Mouse (Mus musculus): ENCODE data around the gene Pml. TPM values are rescaled to one million over a fixed set of nuclear protein-coding genes. Genes with fewer than 3 reads are reported as not detected.
A peak's percentile ranks its signal among the peaks of the same experiment; 100 is the strongest.

Pml gene
- polyA plus RNA-seq, 1 experiment from 2014 or later, result 24.7 TPM

DNA sequence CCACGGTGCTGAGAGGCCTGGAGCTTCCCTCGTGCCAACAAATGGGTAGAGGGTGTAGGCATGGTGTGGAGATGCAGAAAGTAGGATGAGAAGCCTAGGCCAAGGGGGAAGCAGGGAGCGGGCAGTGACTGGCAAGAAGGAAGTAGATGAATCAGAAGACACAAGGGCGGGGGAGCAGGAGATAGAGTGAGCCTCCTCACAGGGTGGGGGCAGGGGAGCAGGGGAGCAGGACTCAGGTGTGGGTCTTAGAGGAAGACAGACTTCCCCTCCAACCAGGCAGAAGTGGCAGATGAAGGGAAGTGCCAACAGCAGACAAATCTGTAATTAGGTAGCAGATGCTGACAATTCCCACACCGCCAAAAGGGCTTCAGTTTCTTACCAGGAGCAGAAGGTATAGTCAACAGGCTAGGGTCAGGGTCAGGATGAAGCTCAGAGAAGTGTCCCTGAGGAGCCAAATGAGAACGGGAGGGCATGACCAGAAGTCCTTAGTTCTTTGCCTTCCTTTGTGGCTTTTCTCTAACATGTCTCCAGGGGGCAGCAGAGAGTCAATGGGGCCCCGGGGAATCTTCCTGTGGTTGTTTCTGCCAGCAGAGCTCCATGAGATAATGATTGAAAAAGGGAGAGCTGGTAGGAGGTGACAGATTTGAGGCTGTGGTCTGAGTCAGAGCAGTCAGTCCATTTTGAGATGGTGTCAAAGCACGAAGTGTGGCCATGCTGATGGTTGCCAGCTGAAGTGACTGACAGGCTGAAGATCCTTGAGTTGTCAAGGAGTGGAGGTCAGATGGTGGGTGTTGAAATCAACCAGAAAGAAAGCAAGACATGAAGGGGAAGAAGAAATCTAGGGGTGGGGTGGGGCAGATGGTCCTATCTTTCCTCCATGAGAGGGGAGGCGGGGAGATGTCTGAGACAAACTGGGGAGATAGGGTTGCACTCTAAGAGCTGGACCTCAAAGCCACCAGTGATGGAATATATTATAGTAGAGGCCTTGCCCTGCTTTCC lies 23.4 kb downstream of the Pml start:
- Histone ChIP-seq H3K4me3 (replicated peaks) (no peak overlapping the region), H3K9ac (no peak overlapping the region), H3K4me1 (no peaks in the 10 kb centered on the region), H3K9me3 (replicated peaks) (no peaks in the 10 kb centered on the region), H3K36me3 (peaks cover 92% of the 10 kb centered on the region), H3K4me2 (no peak overlapping the region), H3K27me3 (no peaks in the 10 kb centered on the region), H3K27ac (no peak overlapping the region)
- ATAC-seq (replicated peaks; ENCODE audit: low FRiP score), result no peak
- 63% methylated on average over 9 of the region's 9 CpGs for WGBS

DNA sequence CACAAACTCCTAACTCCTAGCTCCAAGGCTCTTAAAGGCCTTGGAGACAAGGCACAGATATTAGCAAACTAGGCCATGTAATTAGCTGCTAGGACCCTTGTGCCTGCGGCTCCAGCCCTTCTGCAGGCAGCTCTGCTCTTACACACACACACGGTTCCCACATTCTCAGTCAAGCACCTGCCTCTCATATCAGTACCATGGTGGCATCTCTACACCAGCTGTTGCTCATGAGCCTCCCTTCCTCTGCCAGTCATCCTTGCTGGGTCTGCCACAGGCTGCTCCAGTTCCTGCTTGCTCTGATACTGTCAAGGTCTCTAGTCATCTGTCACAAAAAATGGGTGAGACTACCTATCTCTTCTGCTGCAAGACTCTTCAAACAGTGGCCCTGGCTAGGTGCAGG lies 25.2 kb downstream of the Pml start:
- H3K36me3 ChIP-seq, result peaks cover 93% of the 10 kb centered on the region
- 98% methylated on average over 2 of the region's 2 CpGs for WGBS
- H3K27ac ChIP-seq, result no peak overlapping the region

DNA sequence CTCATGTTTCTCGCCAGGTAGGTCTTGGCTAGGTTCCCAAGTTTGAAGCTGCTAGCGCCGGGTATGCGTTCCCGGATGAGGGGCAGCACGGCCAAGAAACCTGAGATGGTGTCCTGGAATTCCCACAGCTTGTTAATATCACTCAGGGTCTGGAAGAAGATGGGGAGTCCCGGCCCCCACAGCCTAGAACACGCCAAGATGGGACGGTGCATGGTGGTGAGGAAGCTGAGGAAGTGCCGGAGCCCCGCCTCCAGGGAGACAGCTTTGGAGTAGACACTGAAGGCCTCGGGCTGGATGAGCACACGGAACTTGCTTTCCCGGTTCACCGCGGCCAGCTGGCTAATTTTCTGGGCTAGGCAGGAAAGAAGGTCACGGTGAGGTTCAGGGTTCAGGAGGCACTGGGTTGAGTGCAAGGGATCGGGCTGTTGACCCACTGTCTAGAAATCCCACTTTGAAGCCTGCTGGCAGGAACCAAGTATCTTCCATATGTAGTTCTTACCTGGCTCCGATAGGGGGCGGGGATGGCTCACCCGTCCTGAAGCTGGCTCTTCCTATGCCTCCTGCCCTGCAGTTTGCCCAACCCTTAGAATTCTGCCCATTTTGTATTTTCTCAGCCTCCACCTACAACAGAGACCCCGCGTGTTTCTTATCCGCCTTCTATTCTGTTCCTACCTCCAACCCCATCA lies 29.2 kb downstream of the Pml start:
- no peak for ATAC-seq (replicated peaks; ENCODE audit: low FRiP score)
- H3K4me2 ChIP-seq, result no peak overlapping the region
- 65% methylated on average over 24 of the region's 24 CpGs for WGBS
- peaks cover 65% of the 10 kb centered on the region for H3K36me3 ChIP-seq
- no peak overlapping the region for H3K27ac ChIP-seq
- no peaks in the 10 kb centered on the region for H3K27me3 ChIP-seq
- no peak overlapping the region for H3K9ac ChIP-seq
- peaks cover 21% of the 10 kb centered on the region for H3K4me1 ChIP-seq
- H3K9me3 ChIP-seq (replicated peaks), result no peaks in the 10 kb centered on the region
- H3K4me3 ChIP-seq (replicated peaks), result no peak overlapping the region

More for the DNA sequence above, 25.2 kb downstream of the Pml start:
- Histone ChIP-seq H3K4me1 (peaks cover 6% of the 10 kb centered on the region), H3K9me3 (replicated peaks) (no peaks in the 10 kb centered on the region), H3K4me3 (replicated peaks) (no peak overlapping the region), H3K4me2 (no peak overlapping the region), H3K27me3 (no peaks in the 10 kb centered on the region), H3K9ac (no peak overlapping the region)
- ATAC-seq (replicated peaks; ENCODE audit: low FRiP score), result no peak

DNA sequence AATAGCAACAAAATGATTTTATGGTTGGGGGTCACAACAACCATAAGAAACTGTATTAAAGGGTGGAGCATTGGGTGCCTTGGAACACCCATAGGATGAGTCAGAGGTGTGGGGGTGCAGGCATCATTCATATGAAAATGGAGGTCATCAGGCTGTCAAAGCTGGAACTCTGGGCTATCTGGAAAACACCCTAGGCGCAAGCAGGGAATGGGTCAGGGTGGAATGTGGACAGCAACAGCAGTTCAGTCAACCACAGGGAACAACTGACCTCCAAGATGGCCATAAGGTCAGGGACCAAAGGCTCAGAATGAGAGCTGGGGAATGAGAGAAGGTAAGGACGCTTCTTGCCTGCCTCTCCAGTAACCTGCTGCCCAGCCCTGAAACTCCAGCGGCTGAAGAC lies 31.0 kb downstream of the Pml start:
- Histone ChIP-seq H3K36me3 (peaks cover 47% of the 10 kb centered on the region), H3K9ac (no peak overlapping the region), H3K4me2 (no peak overlapping the region), H3K27me3 (no peaks in the 10 kb centered on the region), H3K9me3 (replicated peaks) (no peaks in the 10 kb centered on the region), H3K4me1 (peaks cover 39% of the 10 kb centered on the region), H3K27ac (no peak overlapping the region), H3K4me3 (replicated peaks) (no peak overlapping the region)
- no peak for ATAC-seq (replicated peaks; ENCODE audit: low FRiP score)
- 88% methylated on average over 3 of the region's 3 CpGs for WGBS

DNA sequence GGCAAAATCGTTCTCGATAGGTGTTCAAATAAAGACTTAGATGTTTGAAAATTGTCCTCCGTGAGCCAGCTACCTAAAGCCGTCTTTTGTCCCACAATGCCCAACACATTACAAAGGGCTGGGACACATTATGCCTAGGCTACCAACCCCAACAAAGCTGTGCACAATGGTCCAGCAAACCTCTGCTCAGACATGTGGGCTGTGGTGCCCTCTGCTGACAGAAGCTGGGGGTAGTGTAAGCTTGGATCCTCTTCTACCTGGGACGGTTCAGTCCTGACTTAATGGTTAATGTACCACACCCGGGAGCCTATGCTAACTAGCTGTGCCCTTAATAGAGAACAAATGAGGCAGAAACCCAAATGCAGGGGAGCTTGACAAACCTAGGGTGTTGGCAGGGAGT lies 33.2 kb downstream of the Pml start:
- ATAC-seq (replicated peaks; ENCODE audit: low FRiP score), result no peak; the same call in 1 of the 2 replicates
- 50% methylated on average over 6 of the region's 6 CpGs for WGBS

DNA sequence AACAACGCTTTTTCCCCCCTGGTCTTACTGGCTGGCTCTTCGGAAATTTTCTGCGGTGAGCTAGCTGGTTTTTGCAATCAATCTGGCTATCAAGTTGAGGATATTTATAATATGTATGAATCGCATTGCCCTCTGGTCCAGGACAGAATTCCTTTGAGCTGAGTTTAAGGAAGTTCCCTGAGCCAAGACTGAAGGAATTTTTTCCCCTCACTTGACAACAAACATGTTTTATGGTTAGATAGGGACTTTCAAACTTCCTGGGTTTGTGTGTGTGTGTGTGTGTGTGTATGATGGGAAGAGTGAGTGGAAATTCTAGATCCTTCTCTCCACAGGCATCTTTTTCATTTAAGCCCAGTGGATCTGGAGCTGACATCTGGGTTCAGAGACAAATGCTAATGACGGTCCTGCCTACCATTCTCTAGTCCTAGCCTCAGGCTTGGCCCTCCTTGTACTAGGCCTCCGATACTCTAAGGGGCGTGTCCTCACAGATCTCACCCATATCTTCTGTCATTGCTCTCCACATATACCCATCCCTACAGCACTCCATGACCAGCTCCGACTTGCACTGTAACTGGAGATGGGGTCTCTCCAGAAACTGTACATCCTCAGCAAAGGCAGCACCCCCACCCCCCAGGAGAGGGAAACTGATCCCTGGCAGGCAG lies 34.9 kb downstream of the Pml start:
- ATAC-seq (replicated peaks; ENCODE audit: low FRiP score), result peak; percentile 52; the same call in 1 of the 2 replicates
- Histone ChIP-seq H3K36me3 (peaks cover 9% of the 10 kb centered on the region), H3K9me3 (replicated peaks) (no peaks in the 10 kb centered on the region), H3K9ac (no peak overlapping the region), H3K4me2 (no peak overlapping the region), H3K4me3 (replicated peaks) (no peak overlapping the region), H3K27ac (peak overlapping the region; percentile 87), H3K4me1 (peaks cover 40% of the 10 kb centered on the region), H3K27me3 (no peaks in the 10 kb centered on the region)
- WGBS, result 29% methylated on average over 8 of the region's 8 CpGs

More for the DNA sequence above, 33.2 kb downstream of the Pml start:
- H3K36me3 ChIP-seq, result peaks cover 26% of the 10 kb centered on the region
- peaks cover 45% of the 10 kb centered on the region for H3K4me1 ChIP-seq
- H3K9ac ChIP-seq, result no peak overlapping the region
- no peak overlapping the region for H3K4me3 ChIP-seq (replicated peaks)
- H3K27ac ChIP-seq, result no peak overlapping the region
- H3K27me3 ChIP-seq, result no peaks in the 10 kb centered on the region
- H3K4me2 ChIP-seq, result no peak overlapping the region
- no peaks in the 10 kb centered on the region for H3K9me3 ChIP-seq (replicated peaks)

DNA sequence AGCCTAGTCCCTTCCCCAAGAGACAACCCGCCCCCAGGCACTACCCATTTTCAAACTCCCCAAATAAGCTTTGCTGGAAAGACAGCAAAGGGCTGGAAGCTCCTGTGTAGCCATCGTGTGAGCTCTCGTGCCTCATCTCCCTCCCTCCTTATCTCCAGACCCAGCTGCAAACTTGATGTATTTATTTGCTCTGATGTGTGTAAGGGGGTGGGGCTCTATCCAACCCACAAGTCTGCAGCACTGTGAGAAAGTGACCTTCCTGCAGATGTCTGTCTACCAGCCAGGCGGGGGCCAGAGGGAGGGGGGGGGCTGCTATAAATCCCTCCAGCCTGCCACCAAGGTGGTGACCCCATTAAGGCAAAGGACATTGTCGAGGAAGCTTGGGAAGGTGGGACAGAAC lies 35.7 kb downstream of the Pml start:
- Histone ChIP-seq H3K27ac (peak overlapping the region; percentile 87), H3K4me3 (replicated peaks) (no peak overlapping the region), H3K27me3 (no peaks in the 10 kb centered on the region), H3K4me1 (peaks cover 40% of the 10 kb centered on the region), H3K9ac (no peak overlapping the region), H3K4me2 (peak overlapping the region; percentile 25), H3K36me3 (peaks cover 3% of the 10 kb centered on the region; the same call in 1 of the 2 replicates), H3K9me3 (replicated peaks) (no peaks in the 10 kb centered on the region)
- 10% methylated on average over 5 of the region's 5 CpGs for WGBS
- peak; percentile 73 for ATAC-seq (replicated peaks; ENCODE audit: low FRiP score)

DNA sequence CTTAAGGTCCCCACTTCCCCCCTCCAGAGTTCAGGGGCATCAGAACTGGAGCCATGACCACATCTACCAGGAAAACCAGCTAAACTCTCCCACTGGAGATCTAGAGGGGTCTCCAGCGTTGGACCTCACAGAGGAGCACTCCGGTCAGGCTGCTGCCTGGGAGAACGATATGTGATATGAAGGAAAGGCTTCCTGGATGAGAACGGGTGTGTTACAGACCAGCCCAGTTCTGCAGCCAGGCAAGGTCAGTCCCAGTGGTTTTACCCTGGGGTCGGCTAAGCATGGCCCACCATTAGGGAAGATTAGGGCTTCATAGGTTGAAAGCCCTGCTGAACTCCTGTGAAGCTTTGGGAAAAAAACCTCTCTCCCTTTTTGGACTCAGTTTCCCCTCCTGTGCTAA lies 36.2 kb downstream of the Pml start:
- Histone ChIP-seq H3K4me1 (peaks cover 40% of the 10 kb centered on the region), H3K36me3 (no peaks in the 10 kb centered on the region), H3K9ac (no peak overlapping the region), H3K27me3 (0 out of 2 replicates have a peak, but pooled peaks cover 1% of the 10 kb centered on the region), H3K27ac (peak overlapping the region; percentile 87), H3K4me3 (replicated peaks) (no peak overlapping the region), H3K9me3 (replicated peaks) (no peaks in the 10 kb centered on the region), H3K4me2 (no peak overlapping the region)
- WGBS, result 36% methylated on average over 5 of the region's 5 CpGs
- no peak for ATAC-seq (replicated peaks; ENCODE audit: low FRiP score)

DNA sequence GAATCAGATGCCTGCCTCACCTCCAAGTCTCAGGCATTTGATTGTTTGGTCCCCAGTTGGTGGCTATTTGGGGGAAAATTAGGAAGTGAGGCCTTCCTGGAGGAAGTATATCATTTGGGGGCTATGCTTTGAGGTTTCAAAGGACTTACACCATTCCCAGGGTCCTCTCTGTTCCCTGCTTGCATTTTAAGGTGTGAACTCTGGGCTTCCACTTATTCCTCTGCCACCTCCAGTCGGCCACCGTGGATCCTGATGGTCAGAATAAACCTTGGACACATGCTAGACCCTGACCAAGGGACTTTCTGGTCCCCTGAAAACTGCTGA lies 39.3 kb downstream of the Pml start:
- H3K4me2 ChIP-seq, result no peak overlapping the region
- H3K36me3 ChIP-seq, result no peaks in the 10 kb centered on the region
- H3K4me3 ChIP-seq (replicated peaks), result no peak overlapping the region
- H3K4me1 ChIP-seq, result peaks cover 23% of the 10 kb centered on the region
- WGBS, result 70% methylated on average over 2 of the region's 2 CpGs
- no peak for ATAC-seq (replicated peaks; ENCODE audit: low FRiP score)
- H3K27ac ChIP-seq, result no peak overlapping the region
- H3K27me3 ChIP-seq, result 0 out of 2 replicates have a peak, but pooled peaks cover 3% of the 10 kb centered on the region
- no peaks in the 10 kb centered on the region for H3K9me3 ChIP-seq (replicated peaks)
- no peak overlapping the region for H3K9ac ChIP-seq

DNA sequence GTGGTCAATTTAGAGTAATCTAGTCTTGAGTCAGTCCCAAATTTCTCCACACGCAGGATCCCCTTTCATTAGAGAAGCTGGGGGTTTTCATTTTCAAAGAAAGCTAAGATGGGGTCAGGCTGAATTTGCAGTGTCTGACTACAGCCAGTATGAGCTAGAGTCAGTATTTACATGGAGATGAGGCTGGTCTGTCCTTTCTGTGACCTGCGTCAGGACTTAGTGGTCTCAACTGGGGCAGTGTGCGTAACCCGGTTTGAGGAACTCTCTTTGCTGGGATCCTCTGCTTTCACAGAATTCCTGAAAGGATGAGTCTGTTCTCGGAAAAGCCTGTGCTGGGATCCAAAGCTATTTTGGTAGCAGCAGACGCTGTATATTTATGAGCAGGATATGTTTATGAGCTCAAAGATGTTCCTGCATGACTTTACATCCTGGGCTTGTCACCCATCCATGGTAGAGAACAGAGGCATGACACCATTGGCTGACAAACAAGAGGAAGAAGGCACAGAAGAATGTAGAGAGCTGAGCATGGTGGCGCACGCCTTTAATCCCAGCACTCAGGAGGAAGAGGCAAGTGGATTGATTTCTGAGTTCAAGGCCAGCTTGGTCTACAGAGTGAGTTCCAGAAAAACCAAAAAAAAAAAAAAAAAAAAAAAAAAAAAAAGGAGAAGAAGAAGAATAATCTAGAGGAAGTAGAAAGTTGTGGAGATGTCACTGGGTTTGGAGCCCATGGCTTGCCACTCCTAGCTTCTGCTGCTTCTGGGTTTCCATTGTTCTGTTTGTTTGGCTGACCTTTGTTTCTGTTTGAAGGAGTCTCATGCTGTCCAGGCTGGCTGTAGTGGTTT lies 39.9 kb downstream of the Pml start:
- Histone ChIP-seq H3K9ac (no peak overlapping the region), H3K4me2 (no peak overlapping the region), H3K27me3 (0 out of 2 replicates have a peak, but pooled peaks cover 6% of the 10 kb centered on the region), H3K4me1 (peaks cover 17% of the 10 kb centered on the region), H3K27ac (peak overlapping the region; percentile 37; the same call in 1 of the 2 replicates), H3K4me3 (replicated peaks) (no peak overlapping the region), H3K9me3 (replicated peaks) (no peaks in the 10 kb centered on the region), H3K36me3 (no peaks in the 10 kb centered on the region)
- WGBS, result 69% methylated on average over 8 of the region's 8 CpGs
- ATAC-seq (replicated peaks; ENCODE audit: low FRiP score), result no peak

DNA sequence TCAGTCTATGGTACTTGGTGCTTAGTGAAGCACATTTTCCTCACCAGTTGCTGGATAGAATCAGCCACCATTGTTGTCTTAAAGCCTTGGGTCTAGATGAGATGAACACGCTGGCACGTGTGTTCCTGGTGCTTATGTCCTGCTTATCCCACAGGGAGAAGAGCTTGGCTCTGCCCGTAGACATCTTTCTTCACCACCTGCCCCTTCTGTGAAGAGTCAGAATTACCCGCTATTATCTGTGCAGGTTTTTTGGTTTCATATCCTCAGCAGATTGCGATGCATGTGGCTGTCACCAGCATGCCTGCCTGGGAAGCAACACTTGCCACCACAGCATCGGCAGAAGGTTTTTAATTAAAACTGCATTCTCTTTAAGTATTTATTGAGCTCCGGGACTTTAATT lies 43.6 kb downstream of the Pml start:
- Histone ChIP-seq H3K4me2 (no peak overlapping the region), H3K4me1 (peaks cover 30% of the 10 kb centered on the region), H3K9me3 (replicated peaks) (no peaks in the 10 kb centered on the region), H3K27ac (no peak overlapping the region), H3K9ac (no peak overlapping the region), H3K27me3 (peaks cover 37% of the 10 kb centered on the region), H3K4me3 (replicated peaks) (no peak overlapping the region), H3K36me3 (no peaks in the 10 kb centered on the region)
- no peak for ATAC-seq (replicated peaks; ENCODE audit: low FRiP score)
- 91% methylated on average over 7 of the region's 7 CpGs for WGBS

All from kidney, embryonic 15.5 days (tissue).